Mouse (Mus musculus): ENCODE measurements around the gene Ly6g6f. TPM values are rescaled to one million over a fixed set of nuclear protein-coding genes. Genes with fewer than 3 reads are reported as not detected.

Ly6g6f gene
- polyA plus RNA-seq, 1 experiment from 2014 or later = not detected

- H3K27ac ChIP-seq (ENCODE audit: low read depth, low read length) = peak overlapping the region; percentile 97
- no peak for TF ChIP-seq CTCF (IDR thresholded peaks at IDR 0.05; ENCODE audit: low read depth)
- 17% methylated on average over 11 of the region's 11 CpGs for WGBS
- ATAC-seq = peak; percentile 12
- peaks cover 17% of the 10 kb centered on the region for H3K4me1 ChIP-seq (replicated peaks; ENCODE audit: control insufficient read depth, insufficient read depth, low read length)
- H3K9me3 ChIP-seq (ENCODE audit: control insufficient read depth) = no peaks in the 10 kb centered on the region
- H3K4me2 ChIP-seq (replicated peaks; ENCODE audit: low read depth) = peak overlapping the region; percentile 94
- peak overlapping the region; percentile 12; the same call in 1 of the 2 replicates for H3K4me3 ChIP-seq (ENCODE audit: low read depth, low read length)
- H3K9ac ChIP-seq (ENCODE audit: low read depth, low read length) = peak overlapping the region; percentile 7; the same call in 1 of the 2 replicates
- H3K36me3 ChIP-seq (ENCODE audit: control insufficient read depth, insufficient read depth) = peaks cover 11% of the 10 kb centered on the region; the same call in 1 of the 2 replicates
- H3K27me3 ChIP-seq (replicated peaks; ENCODE audit: control insufficient read depth, insufficient read depth, low read length) = no peaks in the 10 kb centered on the region
Measured at GRCm38 (mm10) chr17:35048149-35048931, 37.1 kb downstream of the Ly6g6f start.

GRCm38 (mm10) chr17:35047688-35048087 lies 37.7 kb downstream of the Ly6g6f start:
- WGBS = 25% methylated on average over 1 of the region's 1 CpGs
- H3K9ac ChIP-seq (ENCODE audit: low read depth, low read length) = 0 out of 2 replicates have a peak overlapping the region, but pooled peaks have one; percentile 12
- ATAC-seq = peak; percentile 55
- no peaks in the 10 kb centered on the region for H3K27me3 ChIP-seq (replicated peaks; ENCODE audit: control insufficient read depth, insufficient read depth, low read length)
- no peaks in the 10 kb centered on the region for H3K9me3 ChIP-seq (ENCODE audit: control insufficient read depth)
- peaks cover 5% of the 10 kb centered on the region; the same call in 1 of the 2 replicates for H3K36me3 ChIP-seq (ENCODE audit: control insufficient read depth, insufficient read depth)
- H3K4me3 ChIP-seq (ENCODE audit: low read depth, low read length) = peak overlapping the region; percentile 12; the same call in 1 of the 2 replicates
- no peak for TF ChIP-seq CTCF (IDR thresholded peaks at IDR 0.05; ENCODE audit: low read depth)
- H3K27ac ChIP-seq (ENCODE audit: low read depth, low read length) = peak overlapping the region; percentile 97
- H3K4me2 ChIP-seq (replicated peaks; ENCODE audit: low read depth) = peak overlapping the region; percentile 94
- H3K4me1 ChIP-seq (replicated peaks; ENCODE audit: control insufficient read depth, insufficient read depth, low read length) = peaks cover 17% of the 10 kb centered on the region

DNA sequence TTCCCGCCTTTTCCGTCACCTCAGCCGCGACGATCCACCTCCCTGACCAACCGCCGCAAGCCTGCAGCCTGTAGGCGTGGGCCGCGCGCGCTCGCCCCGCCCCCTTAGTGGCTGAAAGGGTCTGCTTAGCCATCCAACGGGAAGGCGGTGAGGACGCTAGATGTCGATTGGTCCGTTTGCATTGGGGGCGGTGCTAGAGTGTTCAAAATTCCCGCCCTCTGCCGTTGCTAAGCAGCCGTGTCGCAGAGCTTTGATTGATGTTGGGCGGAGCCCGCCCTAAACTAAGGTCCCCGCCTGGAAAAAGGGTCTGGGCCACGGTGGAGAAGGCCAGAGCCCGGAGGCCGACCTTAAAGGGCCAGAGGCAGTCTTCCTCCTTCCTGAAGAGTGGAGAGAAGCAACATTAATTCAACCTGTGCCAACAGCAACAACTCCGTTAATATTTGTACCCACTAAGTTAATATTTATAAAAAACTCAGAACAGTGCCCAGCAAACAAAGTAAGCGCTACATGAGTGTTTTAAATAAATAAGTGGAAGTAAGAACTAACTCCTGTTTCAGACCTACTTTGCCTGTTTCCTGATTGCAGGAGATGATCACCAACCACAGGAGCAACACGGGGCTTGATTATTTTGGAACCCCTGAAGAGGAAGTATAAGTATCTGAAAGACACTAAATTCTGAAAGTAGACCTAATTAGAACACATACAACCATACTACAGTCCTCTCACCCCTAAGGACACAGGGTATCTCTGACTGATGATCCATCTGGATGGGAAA lies 38.5 kb downstream of the Ly6g6f start, which contains the start of gene Msh5:
Gene Msh5, minus strand, starts transcription at position 65 of the 775 bp plus-strand sequence.
- TF ChIP-seq CTCF (IDR thresholded peaks at IDR 0.05; ENCODE audit: low read depth) = no peak
- Histone ChIP-seq H3K27ac (ENCODE audit: low read depth, low read length) (peak within 1 kb of the TSS; percentile 97), H3K27me3 (replicated peaks; ENCODE audit: control insufficient read depth, insufficient read depth, low read length) (no peaks in the 10 kb centered on the region), H3K4me2 (replicated peaks; ENCODE audit: low read depth) (peak within 1 kb of the TSS; percentile 94), H3K9me3 (ENCODE audit: control insufficient read depth) (no peaks in the 10 kb centered on the region), H3K4me3 (ENCODE audit: low read depth, low read length) (peak within 1 kb of the TSS; percentile 51), H3K9ac (ENCODE audit: low read depth, low read length) (peak within 1 kb of the TSS; percentile 79), H3K36me3 (ENCODE audit: control insufficient read depth, insufficient read depth) (no peaks in the 10 kb centered on the region), H3K4me1 (replicated peaks; ENCODE audit: control insufficient read depth, insufficient read depth, low read length) (peaks cover 12% of the 10 kb centered on the region)
- under 1% methylated on average over 33 of the region's 33 CpGs for WGBS
- ATAC-seq = peak; percentile 91

- ATAC-seq = no peak
- H3K27ac ChIP-seq (ENCODE audit: low read depth, low read length) = peak overlapping the region; percentile 76
- H3K36me3 ChIP-seq (ENCODE audit: control insufficient read depth, insufficient read depth) = no peaks in the 10 kb centered on the region
Measured at GRCm38 (mm10) chr17:35045807-35046680, 39.4 kb downstream of the Ly6g6f start.

DNA sequence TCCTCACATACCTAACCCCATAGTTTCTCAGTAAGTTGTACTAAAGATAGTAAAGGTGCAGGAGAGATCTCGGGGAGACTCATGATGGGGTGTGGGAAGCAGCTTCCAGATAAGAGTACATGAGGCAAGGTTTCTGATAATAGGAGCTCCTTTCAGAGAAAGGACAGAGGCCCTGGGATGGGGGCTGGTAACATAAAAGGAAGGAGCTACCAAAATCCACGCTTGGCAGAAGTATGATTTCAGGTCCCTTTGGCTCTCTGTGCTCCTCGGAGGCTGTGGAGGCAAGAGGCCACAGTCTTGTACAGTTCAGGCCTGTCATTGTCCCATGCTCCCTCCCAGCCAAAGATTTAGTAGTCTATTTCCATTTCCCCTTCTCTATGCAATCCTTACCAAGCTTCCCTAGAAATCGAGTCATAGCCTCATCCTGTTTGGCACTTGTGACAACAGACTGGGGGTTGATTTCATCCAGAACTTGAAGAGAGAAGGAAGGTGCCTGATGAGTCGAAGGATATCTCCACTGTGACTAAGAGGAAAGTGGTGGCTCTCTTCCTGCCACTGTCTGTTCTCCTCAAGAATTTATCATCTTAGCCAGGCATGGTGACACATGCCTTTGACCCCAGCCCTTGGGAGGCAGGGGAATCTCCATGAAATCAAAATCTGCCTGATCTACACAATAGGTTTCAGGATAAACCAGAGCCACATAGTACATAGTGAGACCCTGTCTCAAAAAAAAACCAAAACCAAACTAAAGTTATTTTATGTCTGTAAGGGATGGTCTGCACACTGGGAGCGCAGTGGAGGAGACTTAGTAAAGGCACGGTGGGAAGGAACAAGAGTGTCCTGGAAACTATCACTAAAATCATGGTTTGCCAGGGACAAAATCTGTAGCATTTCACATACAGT lies 40.3 kb downstream of the Ly6g6f start:
- 64% methylated on average over 7 of the region's 7 CpGs for WGBS
- no peak overlapping the region for H3K27ac ChIP-seq (ENCODE audit: low read depth, low read length)
- H3K9ac ChIP-seq (ENCODE audit: low read depth, low read length) = no peak overlapping the region

More at GRCm38 (mm10) chr17:35045807-35046680, 39.4 kb downstream of the Ly6g6f start:
- no peaks in the 10 kb centered on the region for H3K27me3 ChIP-seq (replicated peaks; ENCODE audit: control insufficient read depth, insufficient read depth, low read length)
- WGBS = 4% methylated on average over 46 of the region's 48 CpGs
- peaks cover 11% of the 10 kb centered on the region for H3K4me1 ChIP-seq (replicated peaks; ENCODE audit: control insufficient read depth, insufficient read depth, low read length)
- no peak for TF ChIP-seq CTCF (IDR thresholded peaks at IDR 0.05; ENCODE audit: low read depth)
- H3K4me2 ChIP-seq (replicated peaks; ENCODE audit: low read depth) = peak overlapping the region; percentile 94
- H3K9ac ChIP-seq (ENCODE audit: low read depth, low read length) = peak overlapping the region; percentile 79
- peak overlapping the region; percentile 51 for H3K4me3 ChIP-seq (ENCODE audit: low read depth, low read length)
- no peaks in the 10 kb centered on the region for H3K9me3 ChIP-seq (ENCODE audit: control insufficient read depth)

More for the DNA sequence above, 40.3 kb downstream of the Ly6g6f start:
- ATAC-seq = no peak
- peak overlapping the region; percentile 51; the same call in 1 of the 2 replicates for H3K4me3 ChIP-seq (ENCODE audit: low read depth, low read length)
- no peaks in the 10 kb centered on the region for H3K27me3 ChIP-seq (replicated peaks; ENCODE audit: control insufficient read depth, insufficient read depth, low read length)
- H3K4me2 ChIP-seq (replicated peaks; ENCODE audit: low read depth) = peak overlapping the region; percentile 94
- H3K36me3 ChIP-seq (ENCODE audit: control insufficient read depth, insufficient read depth) = no peaks in the 10 kb centered on the region
- no peaks in the 10 kb centered on the region for H3K9me3 ChIP-seq (ENCODE audit: control insufficient read depth)
- peaks cover 11% of the 10 kb centered on the region for H3K4me1 ChIP-seq (replicated peaks; ENCODE audit: control insufficient read depth, insufficient read depth, low read length)
- no peak for TF ChIP-seq CTCF (IDR thresholded peaks at IDR 0.05; ENCODE audit: low read depth)
